Mouse (Mus musculus): ENCODE measurements around the gene Ltbp4. TPM values are rescaled to one million over a fixed set of nuclear protein-coding genes. Genes with fewer than 3 reads are reported as not detected.

Ltbp4 gene
- polyA plus RNA-seq, 1 experiment, result 77.5 TPM

GRCm38 (mm10) chr7:27335011-27335720 is 2.3 kb downstream of the Ltbp4 start:
- WGBS, result 61% methylated on average over 15 of the region's 15 CpGs
- no peaks in the 10 kb centered on the region for H3K36me3 ChIP-seq (ENCODE audit: control insufficient read depth, insufficient read depth, low read length)
- H3K27ac ChIP-seq (ENCODE audit: control insufficient read depth, insufficient read depth, low read length), result no peak overlapping the region
- TF ChIP-seq CTCF (IDR thresholded peaks at IDR 0.05; ENCODE audit: borderline replicate concordance, control insufficient read depth, extremely low read depth, insufficient read depth, low read length, poor library complexity), result no peak
- TF ChIP-seq POLR2A (IDR thresholded peaks at IDR 0.05; ENCODE audit: control insufficient read depth, extremely low read depth, insufficient read depth, low read length, poor library complexity), result no peak
- no peak for DNase-seq
- peaks cover 43% of the 10 kb centered on the region for H3K27me3 ChIP-seq (ENCODE audit: control insufficient read depth, insufficient read depth, low read length)
- H3K4me1 ChIP-seq (replicated peaks; ENCODE audit: control insufficient read depth, insufficient read depth, low read length), result peaks cover 24% of the 10 kb centered on the region
- H3K4me3 ChIP-seq (ENCODE audit: control insufficient read depth, insufficient read depth, low read length), result no peak overlapping the region

- peaks cover 30% of the 10 kb centered on the region for H3K4me1 ChIP-seq (replicated peaks; ENCODE audit: control insufficient read depth, insufficient read depth, low read length)
- TF ChIP-seq POLR2A (IDR thresholded peaks at IDR 0.05; ENCODE audit: control insufficient read depth, extremely low read depth, insufficient read depth, low read length, poor library complexity) (no peak), CTCF (IDR thresholded peaks at IDR 0.05; ENCODE audit: borderline replicate concordance, control insufficient read depth, extremely low read depth, insufficient read depth, low read length, poor library complexity) (no peak)
- H3K27ac ChIP-seq (ENCODE audit: control insufficient read depth, insufficient read depth, low read length), result no peak overlapping the region
- WGBS, result 3% methylated on average over 32 of the region's 32 CpGs
- no peak overlapping the region for H3K4me3 ChIP-seq (ENCODE audit: control insufficient read depth, insufficient read depth, low read length)
- peaks cover 46% of the 10 kb centered on the region for H3K27me3 ChIP-seq (ENCODE audit: control insufficient read depth, insufficient read depth, low read length)
- H3K36me3 ChIP-seq (ENCODE audit: control insufficient read depth, insufficient read depth, low read length), result no peaks in the 10 kb centered on the region
- no peak for DNase-seq
These were observed 3.0 kb downstream of the Ltbp4 start for GRCm38 (mm10) chr7:27334405-27334911.

- WGBS, result 2% methylated on average over 70 of the region's 77 CpGs
- peaks cover 34% of the 10 kb centered on the region for H3K4me1 ChIP-seq (replicated peaks; ENCODE audit: control insufficient read depth, insufficient read depth, low read length)
- no peak for DNase-seq
- H3K27ac ChIP-seq (ENCODE audit: control insufficient read depth, insufficient read depth, low read length), result no peak overlapping the region
- peak overlapping the region; percentile 25; the same call in 1 of the 2 replicates for H3K4me3 ChIP-seq (ENCODE audit: control insufficient read depth, insufficient read depth, low read length)
- peaks cover 46% of the 10 kb centered on the region for H3K27me3 ChIP-seq (ENCODE audit: control insufficient read depth, insufficient read depth, low read length)
- H3K36me3 ChIP-seq (ENCODE audit: control insufficient read depth, insufficient read depth, low read length), result no peaks in the 10 kb centered on the region
- TF ChIP-seq CTCF (IDR thresholded peaks at IDR 0.05; ENCODE audit: borderline replicate concordance, control insufficient read depth, extremely low read depth, insufficient read depth, low read length, poor library complexity) (no peak), POLR2A (IDR thresholded peaks at IDR 0.05; ENCODE audit: control insufficient read depth, extremely low read depth, insufficient read depth, low read length, poor library complexity) (no peak)
These were observed 4.1 kb downstream of the Ltbp4 start for GRCm38 (mm10) chr7:27333316-27333941.

GRCm38 (mm10) chr7:27332353-27333199 is 4.9 kb downstream of the Ltbp4 start:
- TF ChIP-seq POLR2A (IDR thresholded peaks at IDR 0.05; ENCODE audit: control insufficient read depth, extremely low read depth, insufficient read depth, low read length, poor library complexity) (no peak), CTCF (IDR thresholded peaks at IDR 0.05; ENCODE audit: borderline replicate concordance, control insufficient read depth, extremely low read depth, insufficient read depth, low read length, poor library complexity) (peak; percentile 95)
- Histone ChIP-seq H3K27ac (ENCODE audit: control insufficient read depth, insufficient read depth, low read length) (no peak overlapping the region), H3K36me3 (ENCODE audit: control insufficient read depth, insufficient read depth, low read length) (no peaks in the 10 kb centered on the region), H3K4me1 (replicated peaks; ENCODE audit: control insufficient read depth, insufficient read depth, low read length) (peaks cover 31% of the 10 kb centered on the region), H3K27me3 (ENCODE audit: control insufficient read depth, insufficient read depth, low read length) (peaks cover 42% of the 10 kb centered on the region), H3K4me3 (ENCODE audit: control insufficient read depth, insufficient read depth, low read length) (peak overlapping the region; percentile 2; the same call in 1 of the 2 replicates)
- DNase-seq, result peak; percentile 91
- 2% methylated on average over 39 of the region's 39 CpGs for WGBS

GRCm38 (mm10) chr7:27331854-27332253 is 5.6 kb downstream of the Ltbp4 start:
- Histone ChIP-seq H3K27me3 (ENCODE audit: control insufficient read depth, insufficient read depth, low read length) (peaks cover 36% of the 10 kb centered on the region), H3K27ac (ENCODE audit: control insufficient read depth, insufficient read depth, low read length) (no peak overlapping the region), H3K36me3 (ENCODE audit: control insufficient read depth, insufficient read depth, low read length) (no peaks in the 10 kb centered on the region), H3K4me1 (replicated peaks; ENCODE audit: control insufficient read depth, insufficient read depth, low read length) (peaks cover 31% of the 10 kb centered on the region), H3K4me3 (ENCODE audit: control insufficient read depth, insufficient read depth, low read length) (no peak overlapping the region)
- no peak for DNase-seq
- TF ChIP-seq CTCF (IDR thresholded peaks at IDR 0.05; ENCODE audit: borderline replicate concordance, control insufficient read depth, extremely low read depth, insufficient read depth, low read length, poor library complexity) (no peak), POLR2A (IDR thresholded peaks at IDR 0.05; ENCODE audit: control insufficient read depth, extremely low read depth, insufficient read depth, low read length, poor library complexity) (no peak)
- WGBS, result 5% methylated on average over 8 of the region's 8 CpGs

- Histone ChIP-seq H3K27me3 (ENCODE audit: control insufficient read depth, insufficient read depth, low read length) (peaks cover 34% of the 10 kb centered on the region), H3K4me1 (replicated peaks; ENCODE audit: control insufficient read depth, insufficient read depth, low read length) (peaks cover 31% of the 10 kb centered on the region), H3K36me3 (ENCODE audit: control insufficient read depth, insufficient read depth, low read length) (no peaks in the 10 kb centered on the region), H3K4me3 (ENCODE audit: control insufficient read depth, insufficient read depth, low read length) (no peak overlapping the region), H3K27ac (ENCODE audit: control insufficient read depth, insufficient read depth, low read length) (no peak overlapping the region)
- WGBS, result 8% methylated on average over 8 of the region's 8 CpGs
- DNase-seq, result no peak
- TF ChIP-seq POLR2A (IDR thresholded peaks at IDR 0.05; ENCODE audit: control insufficient read depth, extremely low read depth, insufficient read depth, low read length, poor library complexity) (no peak), CTCF (IDR thresholded peaks at IDR 0.05; ENCODE audit: borderline replicate concordance, control insufficient read depth, extremely low read depth, insufficient read depth, low read length, poor library complexity) (no peak)
These were observed 6.0 kb downstream of the Ltbp4 start for GRCm38 (mm10) chr7:27331541-27331851.

Measured in thymus, adult 2 months (tissue).